Mouse (Mus musculus) adrenal gland, adult 8-10 months (tissue): ENCODE data around the gene Lrrc56. TPM values are rescaled to one million over a fixed set of nuclear protein-coding genes. Genes with fewer than 3 reads are reported as not detected.
A peak's percentile ranks its signal among the peaks of the same experiment; 100 is the strongest.

Experiments used
- DNase-seq: peaks from one replicate; pipeline ENCODE4 v3.0.0; 2022
- total RNA-seq, 4 experiments: library from RNA; stranded (reverse); gene quantifications; 2 replicates each; pipeline ENCODE4 v1.2.4; 2022

Lrrc56 gene
- total RNA-seq, 4 experiments from 2014 or later: 6.6 to 12.1 (median 8.4) TPM

- no peak for DNase-seq
These were observed 1.1 kb upstream of the Lrrc56 start for GRCm38 (mm10) chr7:141192776-141193347.

DNA sequence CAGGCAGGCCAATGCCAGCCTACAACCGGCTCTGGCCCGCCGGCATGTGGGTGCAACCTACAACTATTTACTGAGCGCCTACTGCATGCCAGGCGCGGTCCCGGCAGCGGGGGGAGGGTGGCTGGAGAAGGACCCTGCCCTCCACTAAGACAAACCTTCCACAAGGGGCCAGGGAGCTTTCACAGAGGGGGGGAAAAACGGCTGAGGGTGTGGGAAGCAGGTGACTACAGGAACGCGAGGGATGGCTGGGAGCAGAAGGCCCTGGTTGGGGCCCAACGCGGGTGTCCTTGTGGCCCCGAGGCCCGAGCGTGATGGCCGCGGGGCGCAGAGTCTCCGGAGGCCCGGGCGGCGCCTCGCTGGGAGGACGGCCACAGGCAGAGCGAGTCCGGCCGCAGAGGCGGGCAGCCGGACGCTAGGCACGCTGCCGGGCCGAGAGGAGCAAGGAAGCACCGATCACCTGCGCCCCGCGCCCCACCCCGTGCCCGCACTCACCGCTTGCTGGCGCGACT, 555 bp upstream of the Lrrc56 start:
- DNase-seq: peak; percentile 46

DNA sequence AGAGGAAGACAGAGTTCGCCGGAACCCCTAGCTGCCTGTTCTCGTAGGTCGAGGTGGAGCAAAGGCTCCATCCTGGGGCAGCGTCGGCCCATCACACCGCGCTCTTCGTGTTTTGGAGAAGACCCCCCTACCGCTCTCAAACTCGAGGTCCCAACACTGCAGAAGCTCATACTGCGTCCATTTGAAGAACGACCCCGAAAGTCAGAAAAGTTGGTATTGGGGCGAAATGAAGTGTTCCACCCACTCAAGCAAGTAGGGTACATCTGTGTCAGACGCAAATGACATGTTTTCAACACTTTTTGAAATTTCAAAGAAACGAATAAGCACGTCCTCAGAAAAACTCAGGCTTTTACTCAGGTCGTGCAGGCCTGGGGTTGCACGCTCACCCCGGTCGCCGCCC, 452 bp downstream of the Lrrc56 start:
- DNase-seq: no peak

DNA sequence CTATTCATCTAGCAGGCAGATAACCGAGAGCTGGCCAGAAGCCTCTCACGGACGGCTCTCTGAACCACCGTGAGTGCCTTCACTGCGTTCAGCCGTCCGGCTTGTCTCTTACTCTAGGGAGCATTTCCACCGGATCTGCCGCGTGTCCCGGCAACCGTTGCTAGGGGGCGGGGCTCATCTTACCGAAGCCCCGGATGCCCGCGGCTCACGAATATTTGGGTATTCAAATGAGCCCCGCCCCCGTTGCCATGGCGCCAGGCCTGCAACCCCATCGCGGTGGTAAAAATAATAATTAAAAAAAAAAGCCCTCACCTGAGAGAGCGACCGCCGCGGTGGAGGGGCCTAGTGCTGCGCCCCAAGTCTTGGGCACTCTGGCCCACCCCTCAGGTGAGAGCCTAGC, 873 bp downstream of the Lrrc56 start:
- peak; percentile 87 for DNase-seq

DNA sequence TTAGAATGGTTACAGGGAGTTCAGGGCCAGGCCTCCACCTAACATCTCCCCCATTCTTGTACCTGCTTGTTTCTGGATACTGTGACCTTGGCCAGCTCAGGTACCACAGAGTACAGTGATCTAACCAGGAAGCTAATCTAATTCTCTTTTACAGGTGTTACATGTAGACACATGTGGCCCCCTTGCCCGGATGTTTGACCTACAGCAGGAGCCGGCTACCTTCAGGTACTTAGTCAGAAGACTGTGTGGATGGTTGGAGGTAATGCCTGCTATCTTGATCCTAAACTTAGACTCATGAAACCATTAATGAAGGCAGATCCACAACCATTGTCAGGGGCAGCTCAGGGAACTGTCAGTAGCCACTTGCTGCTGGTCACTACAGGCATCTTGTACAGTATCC, 1.8 kb downstream of the Lrrc56 start:
- DNase-seq: no peak

GRCm38 (mm10) chr7:141196619-141197282, 2.8 kb downstream of the Lrrc56 start:
- no peak for DNase-seq

- no peak for DNase-seq
These were observed 4.2 kb downstream of the Lrrc56 start for GRCm38 (mm10) chr7:141198121-141198520.

GRCm38 (mm10) chr7:141204546-141204945, 10.6 kb downstream of the Lrrc56 start:
- DNase-seq: no peak

DNA sequence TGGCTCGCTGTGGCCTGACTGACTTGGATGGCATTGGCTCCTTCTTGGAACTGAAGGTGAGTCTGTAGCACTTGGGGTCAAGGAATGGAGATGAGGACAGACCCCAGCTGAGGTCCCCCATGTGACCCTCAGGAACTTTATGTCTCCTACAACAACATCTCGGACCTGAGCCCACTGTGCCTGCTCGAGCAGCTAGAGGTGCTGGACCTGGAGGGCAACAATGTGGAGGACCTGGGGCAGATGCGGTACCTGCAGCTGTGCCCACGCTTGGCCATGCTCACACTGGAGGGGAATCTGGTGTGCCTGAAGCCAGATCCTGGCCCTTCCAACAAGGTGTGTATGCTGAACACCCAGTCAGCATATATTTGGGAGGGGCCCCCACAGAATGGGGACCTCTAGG, 11.5 kb downstream of the Lrrc56 start:
- DNase-seq: no peak

DNA sequence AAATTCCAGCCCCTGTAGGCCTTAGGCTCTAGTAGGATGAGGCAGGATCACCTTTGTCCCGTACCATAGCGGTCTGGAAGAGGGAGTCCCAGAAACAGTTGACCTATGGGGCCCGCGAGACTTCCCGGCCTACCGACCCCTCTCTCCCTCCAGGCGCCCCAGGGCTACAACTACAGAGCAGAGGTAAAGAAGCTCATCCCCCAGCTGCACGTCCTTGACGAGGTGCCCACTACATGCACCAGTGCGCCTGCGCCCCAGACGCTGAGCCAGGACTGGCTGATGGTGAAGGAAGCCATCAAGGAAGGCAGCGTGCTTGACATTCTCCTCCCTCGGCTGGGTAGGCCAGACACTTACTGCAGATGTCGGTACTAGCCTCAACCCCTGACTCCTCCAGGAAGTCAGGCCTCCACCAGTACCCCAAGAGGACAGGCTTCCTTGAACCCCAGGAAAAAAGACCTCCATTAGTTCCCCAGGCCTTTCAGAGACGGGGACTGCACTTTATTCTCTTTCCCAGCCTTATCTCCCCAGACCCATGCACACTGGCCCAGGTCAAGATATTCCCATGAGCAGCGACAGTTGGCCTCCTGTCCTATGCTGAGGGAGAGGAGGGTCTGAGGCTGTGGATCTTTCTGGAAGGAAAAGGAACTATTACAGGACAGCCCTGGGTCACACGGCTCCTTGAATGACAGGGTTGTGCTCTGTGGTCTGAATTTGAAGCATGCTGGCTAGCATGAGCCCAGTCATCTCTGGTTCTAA, 12.4 kb downstream of the Lrrc56 start:
- DNase-seq: no peak

DNA sequence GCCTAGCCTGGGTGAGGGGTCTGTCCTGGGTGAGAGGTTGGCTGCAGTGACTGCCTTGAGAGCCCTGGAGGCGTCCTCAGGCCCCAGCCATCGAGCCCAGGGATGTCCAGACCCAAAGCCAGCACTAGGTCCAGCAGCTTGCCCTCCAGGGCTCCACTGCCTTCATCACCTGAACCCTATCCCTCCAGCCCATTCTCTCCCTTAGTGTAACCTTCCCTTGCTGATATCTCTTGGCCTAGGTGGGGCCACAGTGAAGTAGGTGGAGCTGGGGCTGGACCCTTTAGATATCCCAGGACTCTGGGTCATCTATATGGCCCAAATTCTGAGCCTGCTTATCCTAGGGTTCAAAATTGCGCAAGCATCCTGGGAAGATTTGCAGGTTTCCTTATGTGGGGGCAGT, 15.6 kb downstream of the Lrrc56 start:
- no peak for DNase-seq

DNA sequence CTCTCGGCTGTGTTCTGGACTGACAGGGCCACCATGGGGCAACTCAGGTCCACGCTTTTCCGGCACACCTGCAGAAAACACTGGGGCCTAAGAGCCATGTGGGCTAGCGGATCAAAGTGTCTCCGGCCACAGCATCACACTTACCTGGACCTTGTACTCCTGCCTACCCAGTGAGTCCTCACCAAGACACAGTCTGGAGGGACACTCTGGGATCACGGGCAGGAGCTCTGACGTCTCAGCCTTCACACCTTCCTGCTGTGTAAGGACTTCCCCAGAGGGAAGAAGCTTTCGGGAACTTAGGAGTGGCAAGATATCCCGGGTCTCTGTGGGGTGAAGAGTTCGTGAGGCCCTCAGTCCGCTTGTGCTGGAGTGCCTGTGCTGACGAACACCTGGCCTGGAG, 16.2 kb downstream of the Lrrc56 start:
- no peak for DNase-seq

DNA sequence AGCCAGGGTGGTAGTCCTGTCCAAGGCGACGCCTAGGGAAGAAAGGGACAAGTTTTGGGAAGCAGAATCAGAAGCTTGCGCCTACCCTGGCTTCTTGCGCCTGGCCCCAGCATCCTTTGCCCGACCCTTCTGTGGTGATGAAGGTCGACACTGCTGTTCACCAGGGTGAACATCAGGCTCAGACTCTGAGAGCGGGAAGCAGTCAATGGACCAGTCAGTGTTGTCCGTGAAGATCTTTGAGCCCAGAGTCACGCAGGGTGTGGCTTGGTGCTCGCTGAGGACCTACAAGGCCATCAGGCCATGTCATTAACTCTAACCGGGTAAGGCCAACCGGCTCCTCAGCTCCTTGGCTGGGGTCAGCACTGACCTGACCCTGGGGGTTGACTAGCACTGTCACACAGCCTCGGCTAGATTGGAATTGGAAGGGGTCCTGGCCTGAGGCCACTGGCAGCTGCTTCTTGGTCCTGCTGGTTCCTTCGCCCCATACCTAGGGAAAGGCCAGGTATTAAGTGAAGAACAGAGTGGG, 16.7 kb downstream of the Lrrc56 start:
- DNase-seq: no peak

- no peak for DNase-seq
These were observed 19.2 kb downstream of the Lrrc56 start for GRCm38 (mm10) chr7:141213133-141213532.

DNA sequence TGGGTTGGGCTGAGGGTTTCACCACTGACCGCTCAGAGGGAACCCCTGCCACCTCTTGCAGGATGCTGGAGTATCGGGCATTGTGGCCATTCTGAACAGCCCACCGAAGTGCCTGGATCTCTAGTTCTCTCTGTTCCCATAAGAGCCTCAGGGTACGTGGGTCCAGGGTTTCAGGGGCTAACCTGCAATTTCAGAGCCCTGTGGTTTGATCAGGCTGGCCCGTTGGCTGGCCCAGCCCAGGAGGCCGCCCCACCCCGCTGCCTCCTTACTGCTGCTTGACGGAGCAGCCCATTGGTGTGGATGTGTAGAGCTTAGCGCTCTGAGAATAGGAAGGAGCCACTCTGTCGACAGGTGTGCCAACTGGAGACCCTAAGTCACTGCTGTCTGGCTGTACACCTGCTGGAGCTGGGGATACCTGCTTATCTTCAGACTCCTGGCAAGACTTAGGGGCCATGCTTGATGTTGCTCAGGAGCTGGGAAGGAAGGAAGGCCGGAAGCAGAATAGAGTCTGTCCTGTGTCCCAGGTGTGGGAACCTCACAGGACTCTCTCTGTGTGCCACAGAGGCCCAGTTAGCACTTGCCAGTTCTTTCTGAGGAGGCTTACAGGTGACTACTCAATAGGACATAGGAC, 19.8 kb downstream of the Lrrc56 start, which contains the start of gene Lmntd2:
Gene Lmntd2, minus strand, starts transcription at position 476 of the 631 bp plus-strand sequence.
- no peak for DNase-seq

DNA sequence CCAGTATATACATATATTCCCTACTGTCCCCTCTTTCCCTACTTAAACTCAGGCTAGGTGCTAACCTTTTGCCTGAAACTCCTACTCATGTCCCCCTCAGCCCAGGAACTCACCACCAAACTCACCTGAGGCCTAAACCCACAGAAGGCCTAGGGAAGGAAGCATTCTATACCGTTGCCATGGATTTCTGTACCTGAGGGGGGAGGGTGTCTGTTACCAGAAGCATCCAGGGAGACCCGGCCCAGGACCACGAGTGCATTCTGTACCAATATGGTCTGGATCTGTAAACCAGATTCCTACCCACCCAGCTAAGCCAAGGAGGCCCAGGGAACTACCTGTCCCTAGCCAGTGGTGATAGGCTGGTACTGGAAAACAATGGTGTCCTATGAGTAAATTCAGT, 20.4 kb downstream of the Lrrc56 start:
- DNase-seq: no peak

GRCm38 (mm10) chr7:141215101-141215879, 21.3 kb downstream of the Lrrc56 start, which contains the start of gene Rassf7:
Gene Rassf7, plus strand, starts transcription at chr7:141215860.
- DNase-seq: peak; percentile 91

DNA sequence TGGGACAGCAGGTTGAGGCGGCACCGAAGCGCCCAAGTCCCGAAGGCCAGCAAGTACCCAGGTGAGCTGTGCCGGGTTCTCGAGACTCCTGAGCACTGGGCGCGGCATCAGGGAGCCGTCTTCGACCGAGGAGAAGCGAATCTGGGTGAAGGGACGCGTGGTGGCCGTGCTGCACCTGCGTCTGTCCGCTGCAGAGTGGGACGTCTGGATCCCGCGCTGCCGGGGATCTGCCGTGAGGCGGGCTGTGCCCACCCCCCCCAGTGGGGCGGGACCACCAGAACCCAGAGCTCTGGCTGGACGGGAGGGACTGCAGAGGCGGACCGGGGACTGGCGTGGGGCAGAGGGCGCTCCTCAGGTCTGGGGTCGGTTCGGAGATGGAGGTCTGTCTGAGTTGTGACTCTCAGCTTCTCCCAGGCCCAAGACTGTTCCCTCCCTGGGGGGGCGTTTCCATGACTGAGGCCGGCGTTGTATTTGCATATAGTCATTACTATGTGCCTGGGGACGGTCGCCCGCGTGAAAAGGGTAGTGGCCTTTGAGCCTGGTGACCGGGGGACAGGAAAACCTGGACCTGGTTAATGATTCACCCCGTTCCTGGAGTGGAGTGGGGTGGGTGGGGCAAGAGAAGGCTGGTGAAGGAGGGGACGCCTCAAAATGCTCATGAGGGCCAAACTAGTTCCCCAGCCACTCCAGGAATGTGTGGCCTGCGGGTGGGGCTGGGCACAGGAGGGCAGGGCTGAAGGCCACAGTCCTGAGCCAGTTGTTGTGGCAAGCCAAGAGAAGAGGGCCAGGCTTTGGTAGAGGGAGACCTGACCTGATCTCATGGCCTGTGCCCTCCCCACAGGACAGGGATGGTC, 22.1 kb downstream of the Lrrc56 start:
- peak; percentile 49 for DNase-seq

DNA sequence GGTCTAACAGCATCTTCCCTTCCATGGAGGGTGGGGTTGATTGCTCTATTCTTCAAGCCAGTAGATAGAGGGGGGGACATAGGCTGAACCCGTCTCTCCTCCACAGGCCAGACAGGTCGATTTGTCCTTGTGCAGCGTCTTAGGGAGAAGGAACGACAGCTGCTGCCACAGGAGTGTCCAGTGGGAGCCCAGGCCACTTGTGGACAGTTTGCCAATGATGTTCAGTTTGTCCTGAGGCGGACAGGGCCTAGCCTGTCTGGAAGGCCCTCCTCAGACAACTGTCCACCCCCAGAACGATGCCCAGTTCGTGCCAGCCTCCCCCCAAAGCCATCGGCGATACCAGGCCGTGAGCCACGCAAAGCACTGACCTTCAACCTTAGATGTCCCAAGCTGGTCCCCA, 22.9 kb downstream of the Lrrc56 start:
- no peak for DNase-seq

GRCm38 (mm10) chr7:141217343-141218013, 23.5 kb downstream of the Lrrc56 start:
- DNase-seq: no peak
